Mouse (Mus musculus) megakaryocyte, embryonic 14.5 days (primary cell): ENCODE measurements around the gene Stx1a.

Experiments
- FLI1 ChIP-seq: IDR thresholded peaks from 2 replicates; pipeline ENCODE4 v1.6.1; 2012; ENCODE audit warnings: low read length, inconsistent platforms, mixed read lengths
- GATA1 ChIP-seq: IDR thresholded peaks from 3 replicates; pipeline ENCODE4 v1.6.1; 2012; ENCODE audit warnings: mixed read lengths, low read length, inconsistent platforms, borderline replicate concordance

DNA sequence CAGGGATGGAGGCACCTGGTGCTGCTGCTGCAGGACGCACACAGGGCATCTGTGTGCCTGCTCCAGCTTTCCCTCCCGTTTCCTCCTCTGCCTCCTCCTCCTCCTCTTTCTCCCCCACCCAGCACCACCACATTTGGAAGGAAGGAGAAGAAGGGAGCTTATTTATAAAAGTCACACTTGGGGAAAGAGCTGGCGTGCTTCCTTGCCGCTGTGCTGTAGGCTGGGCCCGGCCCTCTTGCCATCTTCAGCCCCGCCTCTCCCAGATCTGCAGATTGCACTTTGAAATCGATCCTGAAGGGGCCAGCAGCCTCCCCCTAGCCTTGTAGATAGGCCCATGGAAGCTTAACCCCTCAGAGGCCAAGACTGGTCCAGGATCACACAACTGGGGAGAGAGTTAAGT lies 2.6 kb downstream of the Stx1a start:
- TF ChIP-seq GATA1 (no peak), FLI1 (no peak)
